Mouse (Mus musculus) kidney, postnatal 25 days (tissue): ENCODE results near the gene Ncor2.

Experiments
- DNase-seq, 2 experiments: peaks; one replicate each; pipeline ENCODE4 v3.0.0; 2021; ENCODE audit warnings: mixed read lengths in 2 of 2

Ncor2 gene

GRCm38 (mm10) chr5:125056696-125057554 lies 122.1 kb downstream of the Ncor2 start:
- DNase-seq = peak; percentile 52 to 86

GRCm38 (mm10) chr5:125056331-125056695 lies 122.7 kb downstream of the Ncor2 start:
- no peak for DNase-seq

- DNase-seq = no peak
These were observed 123.1 kb downstream of the Ncor2 start for GRCm38 (mm10) chr5:125055901-125056300.

GRCm38 (mm10) chr5:125053661-125054060 lies 125.4 kb downstream of the Ncor2 start:
- no peak for DNase-seq

- peak; percentile 80 to 96 for DNase-seq
These were observed 126.2 kb downstream of the Ncor2 start for GRCm38 (mm10) chr5:125052603-125053488.

GRCm38 (mm10) chr5:125052237-125052602 lies 126.8 kb downstream of the Ncor2 start:
- DNase-seq = no peak

- no peak for DNase-seq
These were observed 129.5 kb downstream of the Ncor2 start for GRCm38 (mm10) chr5:125049481-125049880.

- DNase-seq = no peak
These were observed 132.6 kb downstream of the Ncor2 start for GRCm38 (mm10) chr5:125046436-125046835.

GRCm38 (mm10) chr5:125045202-125045601 lies 133.8 kb downstream of the Ncor2 start:
- no peak for DNase-seq

GRCm38 (mm10) chr5:125043448-125043847 lies 135.6 kb downstream of the Ncor2 start:
- DNase-seq = no peak

GRCm38 (mm10) chr5:125041578-125041977 lies 137.4 kb downstream of the Ncor2 start:
- no peak for DNase-seq

GRCm38 (mm10) chr5:125040128-125040584 lies 138.9 kb downstream of the Ncor2 start:
- peak; percentile 92 to 96 for DNase-seq

- DNase-seq = no peak
These were observed 139.5 kb downstream of the Ncor2 start for GRCm38 (mm10) chr5:125039377-125040027.

GRCm38 (mm10) chr5:125036483-125036882 lies 142.5 kb downstream of the Ncor2 start:
- no peak for DNase-seq

- DNase-seq = no peak
These were observed 150.1 kb downstream of the Ncor2 start for GRCm38 (mm10) chr5:125028911-125029310.

GRCm38 (mm10) chr5:125028371-125028770 lies 150.6 kb downstream of the Ncor2 start:
- DNase-seq = no peak

GRCm38 (mm10) chr5:125024002-125024401 lies 155.0 kb downstream of the Ncor2 start:
- no peak for DNase-seq

GRCm38 (mm10) chr5:125021298-125021697 lies 157.7 kb downstream of the Ncor2 start:
- DNase-seq = peak; percentile 37 to 73

GRCm38 (mm10) chr5:125019099-125019498 lies 159.9 kb downstream of the Ncor2 start:
- no peak for DNase-seq

- no peak for DNase-seq
These were observed 161.7 kb downstream of the Ncor2 start for GRCm38 (mm10) chr5:125017332-125017731.

- no peak for DNase-seq
These were observed 162.4 kb downstream of the Ncor2 start for GRCm38 (mm10) chr5:125016421-125017242.

- no peak for DNase-seq
These were observed 163.4 kb downstream of the Ncor2 start for GRCm38 (mm10) chr5:125015576-125015975.
